Mouse (Mus musculus): ENCODE results near the gene Khdc1c. TPM values are rescaled to one million over a fixed set of nuclear protein-coding genes. Genes with fewer than 3 reads are reported as not detected.
"Not testable (repeated sequence)": the region's sequence is repeated elsewhere in the genome, so short reads cannot be mapped to it uniquely, and the experiment has no call there.

Khdc1c gene
- total RNA-seq (2014; fragmentation: Nextera tagmentation), result not detected in 2 replicates
- total RNA-seq (2017), result 0.05 TPM in 1 of 2 replicates, not detected in the other
- not detected in 2 replicates for polyA plus RNA-seq (2012)

DNA sequence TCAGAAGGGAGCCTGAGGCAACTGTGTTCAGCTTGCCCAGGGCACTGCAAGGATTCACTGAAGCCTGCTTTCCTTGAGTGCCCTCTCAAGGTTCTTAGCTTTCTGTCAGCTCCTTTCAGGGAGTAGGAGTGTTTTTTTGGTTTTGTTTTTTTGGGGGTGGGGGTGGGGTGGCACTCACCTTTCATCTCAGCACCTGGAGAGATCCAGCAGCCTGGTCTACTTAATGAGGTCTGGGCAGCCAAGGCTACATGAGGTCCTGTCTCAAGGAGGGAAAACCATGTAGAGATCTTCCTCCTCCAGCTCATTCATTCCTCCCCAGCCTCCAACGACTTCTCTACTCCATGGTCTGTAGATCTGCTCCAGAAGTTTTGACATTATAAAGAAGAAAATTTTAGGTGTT is at the start of gene Khdc1c:
Khdc1c (plus strand) TSS at position 301 of the 400 bp plus-strand sequence.
- H3K4me1 ChIP-seq (ENCODE audit: insufficient read depth, low read depth, low read length); DNase-seq (ENCODE audit: low spot score); ATAC-seq (ENCODE audit: extremely low read depth, insufficient number of reproducible peaks, low FRiP score, poor library complexity, severe bottlenecking); H3K4me3 ChIP-seq (ENCODE audit: low read depth, low read length); H3K27me3 ChIP-seq (ENCODE audit: insufficient read depth, low read length); H3K9me3 ChIP-seq (replicated peaks); H3K36me3 ChIP-seq (replicated peaks): not testable (repeated sequence)

DNA sequence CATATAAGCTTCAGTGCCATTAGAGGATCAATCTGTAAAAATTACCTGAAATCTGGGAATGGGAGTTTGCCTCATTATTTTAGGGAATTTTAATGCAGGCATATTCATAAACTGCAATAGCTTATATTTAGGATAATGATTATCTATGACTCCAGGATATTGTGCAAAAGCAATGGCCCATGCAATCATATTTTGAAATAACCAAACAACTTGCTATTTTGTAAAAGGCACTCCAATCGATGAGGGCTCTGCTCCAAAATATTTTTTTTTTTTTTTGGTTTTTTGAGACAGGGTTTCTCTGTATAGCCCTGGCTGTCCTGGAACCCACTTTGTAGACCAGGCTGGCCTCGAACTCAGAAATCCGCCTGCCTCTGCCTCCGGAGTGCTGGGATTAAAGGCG is 47.9 kb upstream of the Khdc1c start:
- not testable (repeated sequence) for H3K4me3 ChIP-seq (ENCODE audit: low read depth, low read length); ATAC-seq (ENCODE audit: extremely low read depth, insufficient number of reproducible peaks, low FRiP score, poor library complexity, severe bottlenecking); H3K36me3 ChIP-seq (replicated peaks); H3K27me3 ChIP-seq (ENCODE audit: insufficient read depth, low read length); H3K9me3 ChIP-seq (replicated peaks); DNase-seq (ENCODE audit: low spot score)
- H3K4me1 ChIP-seq (ENCODE audit: insufficient read depth, low read depth, low read length), result peaks cover 39% of the 10 kb centered on the region

DNA sequence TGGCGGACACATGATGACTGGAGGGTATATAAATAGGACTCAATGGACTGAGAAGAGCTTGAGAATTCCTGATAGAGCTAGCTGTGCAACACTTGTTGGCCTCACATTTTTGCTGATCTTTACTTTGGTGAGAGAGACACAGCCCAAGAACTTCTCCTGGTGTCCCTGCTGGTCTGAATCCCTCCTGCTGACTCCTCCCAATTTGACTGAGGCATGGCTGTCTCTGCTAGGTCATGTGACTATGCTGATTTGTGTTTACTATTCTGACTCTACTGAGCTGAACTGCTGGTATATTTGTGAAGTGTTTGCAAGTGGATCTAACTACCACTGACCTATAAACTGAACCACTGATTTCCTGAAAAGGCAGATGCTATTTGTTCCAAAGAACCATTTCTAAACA is 46.5 kb upstream of the Khdc1c start:
- Histone ChIP-seq H3K36me3 (replicated peaks) (no peaks in the 10 kb centered on the region), H3K27me3 (ENCODE audit: insufficient read depth, low read length) (no peaks in the 10 kb centered on the region), H3K9me3 (replicated peaks) (peaks cover 5% of the 10 kb centered on the region), H3K4me1 (ENCODE audit: insufficient read depth, low read depth, low read length) (peaks cover 30% of the 10 kb centered on the region), H3K4me3 (ENCODE audit: low read depth, low read length) (no peak overlapping the region)
- no peak for ATAC-seq (ENCODE audit: extremely low read depth, insufficient number of reproducible peaks, low FRiP score, poor library complexity, severe bottlenecking)
- TF ChIP-seq CTCF (IDR thresholded peaks at IDR 0.05; ENCODE audit: low read depth, low read length) (no peak), GATA2 (IDR thresholded peaks at IDR 0.05; ENCODE audit: borderline replicate concordance, low read depth, low read length) (no peak), TAL1 (conservative IDR thresholded peaks at IDR 0.05; ENCODE audit: low read depth, low read length) (no peak), POLR2AphosphoS5 (IDR thresholded peaks at IDR 0.05; ENCODE audit: insufficient replicate concordance, low read depth, low read length) (no peak), GATA1 (IDR thresholded peaks at IDR 0.05; ENCODE audit: borderline replicate concordance, low read length) (no peak)
- no peak for DNase-seq (ENCODE audit: low spot score)

DNA sequence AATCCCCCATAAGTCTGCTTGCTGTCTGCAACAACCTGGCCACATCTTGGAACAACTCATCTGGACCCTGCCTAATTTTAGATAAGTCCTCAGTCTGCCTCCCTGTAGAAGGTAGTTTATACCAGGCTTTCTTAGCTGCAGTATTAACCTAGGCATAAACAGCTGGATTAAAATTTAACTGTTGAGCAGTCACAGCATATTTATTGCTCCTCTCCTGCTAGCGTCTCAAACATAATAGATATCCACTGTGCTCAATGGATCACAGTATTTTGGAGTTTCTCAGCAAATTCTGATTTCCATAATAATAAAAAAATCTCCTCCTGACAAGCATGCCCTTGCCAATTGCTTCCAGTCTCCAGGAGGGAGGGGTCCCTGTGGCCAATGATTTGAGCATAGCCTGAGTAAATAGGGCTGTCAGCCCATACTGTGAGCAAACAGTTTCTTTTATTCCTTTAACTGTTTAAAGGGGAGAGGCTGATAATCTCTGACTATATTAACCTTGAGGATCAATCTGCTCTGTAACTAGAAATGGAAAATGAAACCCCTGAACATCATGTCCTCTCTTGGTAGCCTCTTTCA is 44.0 kb upstream of the Khdc1c start:
- Histone ChIP-seq H3K9me3 (replicated peaks) (peaks cover 8% of the 10 kb centered on the region), H3K36me3 (replicated peaks) (no peaks in the 10 kb centered on the region), H3K4me3 (ENCODE audit: low read depth, low read length) (no peak overlapping the region), H3K4me1 (ENCODE audit: insufficient read depth, low read depth, low read length) (peaks cover 26% of the 10 kb centered on the region), H3K27me3 (ENCODE audit: insufficient read depth, low read length) (no peaks in the 10 kb centered on the region)
- TF ChIP-seq CTCF (IDR thresholded peaks at IDR 0.05; ENCODE audit: low read depth, low read length) (no peak), GATA1 (IDR thresholded peaks at IDR 0.05; ENCODE audit: borderline replicate concordance, low read length) (no peak), TAL1 (conservative IDR thresholded peaks at IDR 0.05; ENCODE audit: low read depth, low read length) (no peak), POLR2AphosphoS5 (IDR thresholded peaks at IDR 0.05; ENCODE audit: insufficient replicate concordance, low read depth, low read length) (no peak), GATA2 (IDR thresholded peaks at IDR 0.05; ENCODE audit: borderline replicate concordance, low read depth, low read length) (no peak)
- ATAC-seq (ENCODE audit: extremely low read depth, insufficient number of reproducible peaks, low FRiP score, poor library complexity, severe bottlenecking) (no peak), DNase-seq (ENCODE audit: low spot score) (no peak)

DNA sequence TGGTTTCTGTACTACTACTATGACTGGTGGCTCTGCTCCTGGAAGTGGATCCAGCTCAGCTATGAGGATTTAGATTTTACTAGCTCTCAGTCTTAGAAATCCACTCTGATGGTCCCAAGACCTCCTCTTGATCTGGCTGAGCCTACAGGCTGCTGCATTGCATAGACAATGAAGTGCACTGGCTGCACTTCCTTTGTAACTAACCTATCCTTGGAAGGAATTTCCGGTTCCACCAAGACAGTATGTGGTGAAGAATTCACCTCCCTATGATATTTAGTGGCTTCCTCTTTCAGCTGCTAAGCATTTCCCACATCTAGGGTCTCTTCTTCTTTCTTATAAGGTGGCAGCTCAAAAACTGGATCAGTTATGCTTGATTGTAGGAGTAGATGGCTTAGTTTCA is 43.5 kb upstream of the Khdc1c start:
- ATAC-seq (ENCODE audit: extremely low read depth, insufficient number of reproducible peaks, low FRiP score, poor library complexity, severe bottlenecking), result no peak
- TF ChIP-seq CTCF (IDR thresholded peaks at IDR 0.05; ENCODE audit: low read depth, low read length), result no peak
- TF ChIP-seq GATA2 (IDR thresholded peaks at IDR 0.05; ENCODE audit: borderline replicate concordance, low read depth, low read length), result no peak
- no peak for TF ChIP-seq TAL1 (conservative IDR thresholded peaks at IDR 0.05; ENCODE audit: low read depth, low read length)
- no peak for TF ChIP-seq GATA1 (IDR thresholded peaks at IDR 0.05; ENCODE audit: borderline replicate concordance, low read length)
- no peak for TF ChIP-seq POLR2AphosphoS5 (IDR thresholded peaks at IDR 0.05; ENCODE audit: insufficient replicate concordance, low read depth, low read length)
- H3K4me3 ChIP-seq (ENCODE audit: low read depth, low read length), result no peak overlapping the region
- H3K4me1 ChIP-seq (ENCODE audit: insufficient read depth, low read depth, low read length), result peaks cover 29% of the 10 kb centered on the region
- no peaks in the 10 kb centered on the region for H3K36me3 ChIP-seq (replicated peaks)
- no peaks in the 10 kb centered on the region for H3K27me3 ChIP-seq (ENCODE audit: insufficient read depth, low read length)
- H3K9me3 ChIP-seq (replicated peaks), result peaks cover 8% of the 10 kb centered on the region
- no peak for DNase-seq (ENCODE audit: low spot score)

DNA sequence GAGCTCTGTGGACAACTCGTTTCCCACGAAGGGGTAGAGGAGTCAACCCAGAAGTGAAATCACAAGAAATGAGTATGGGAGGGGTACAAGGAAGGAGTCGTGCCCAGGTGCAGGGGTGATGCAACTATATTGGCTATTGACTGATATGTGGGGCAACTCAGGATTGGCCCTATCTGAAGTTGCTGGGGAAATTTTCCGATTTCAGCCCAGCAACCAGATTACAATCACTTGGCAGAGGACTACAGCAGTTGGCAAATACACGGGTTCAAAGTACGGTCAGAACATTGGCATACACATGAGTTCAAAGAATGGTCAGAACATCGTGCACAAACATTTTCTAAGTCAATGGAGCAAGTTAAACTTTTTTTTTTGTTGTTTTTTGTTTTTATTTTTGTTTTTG is 41.4 kb upstream of the Khdc1c start:
- peaks cover 8% of the 10 kb centered on the region for H3K9me3 ChIP-seq (replicated peaks)
- TF ChIP-seq POLR2AphosphoS5 (IDR thresholded peaks at IDR 0.05; ENCODE audit: insufficient replicate concordance, low read depth, low read length), result no peak
- no peak for TF ChIP-seq GATA1 (IDR thresholded peaks at IDR 0.05; ENCODE audit: borderline replicate concordance, low read length)
- no peak for TF ChIP-seq GATA2 (IDR thresholded peaks at IDR 0.05; ENCODE audit: borderline replicate concordance, low read depth, low read length)
- no peak for TF ChIP-seq TAL1 (conservative IDR thresholded peaks at IDR 0.05; ENCODE audit: low read depth, low read length)
- no peak for TF ChIP-seq CTCF (IDR thresholded peaks at IDR 0.05; ENCODE audit: low read depth, low read length)
- no peak for ATAC-seq (ENCODE audit: extremely low read depth, insufficient number of reproducible peaks, low FRiP score, poor library complexity, severe bottlenecking)
- H3K27me3 ChIP-seq (ENCODE audit: insufficient read depth, low read length), result no peaks in the 10 kb centered on the region
- no peak for DNase-seq (ENCODE audit: low spot score)
- H3K36me3 ChIP-seq (replicated peaks), result no peaks in the 10 kb centered on the region
- peaks cover 44% of the 10 kb centered on the region for H3K4me1 ChIP-seq (ENCODE audit: insufficient read depth, low read depth, low read length)
- no peak overlapping the region for H3K4me3 ChIP-seq (ENCODE audit: low read depth, low read length)

DNA sequence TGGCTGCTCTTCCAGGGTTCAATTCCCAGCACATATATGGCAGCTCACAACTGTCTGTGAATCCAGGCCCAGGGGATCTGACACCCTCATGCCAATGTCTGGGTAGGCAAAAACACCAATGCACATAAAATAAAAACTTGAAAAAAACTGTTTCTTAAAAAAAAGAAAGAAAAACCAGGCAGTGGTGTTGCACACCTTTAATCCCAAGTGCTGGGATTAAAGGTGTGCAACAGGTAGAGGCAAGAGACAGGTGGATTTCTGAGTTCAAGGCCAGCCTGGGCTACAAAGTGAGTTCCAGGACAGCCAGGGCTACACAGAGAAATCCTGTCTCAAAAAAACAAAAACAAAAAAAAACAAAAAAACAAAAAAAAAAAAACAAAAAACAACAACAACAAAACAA is 37.0 kb upstream of the Khdc1c start:
- not testable (repeated sequence) for ATAC-seq (ENCODE audit: extremely low read depth, insufficient number of reproducible peaks, low FRiP score, poor library complexity, severe bottlenecking); H3K36me3 ChIP-seq (replicated peaks); H3K4me3 ChIP-seq (ENCODE audit: low read depth, low read length); DNase-seq (ENCODE audit: low spot score); H3K27me3 ChIP-seq (ENCODE audit: insufficient read depth, low read length)
- H3K9me3 ChIP-seq (replicated peaks), result peaks cover 18% of the 10 kb centered on the region
- peaks cover 71% of the 10 kb centered on the region for H3K4me1 ChIP-seq (ENCODE audit: insufficient read depth, low read depth, low read length)

Data from G1E (cell line).